Mouse (Mus musculus): ENCODE measurements around the gene Akr1c14.
"Not testable (repeated sequence)": the region's sequence is repeated elsewhere in the genome, so short reads cannot be mapped to it uniquely, and the experiment has no call there.

Gene Akr1c14

GRCm38 (mm10) chr13:4123146-4123545 lies 74.3 kb downstream of the Akr1c14 start:
- DNase-seq (ENCODE audit: low read depth): no peak

GRCm38 (mm10) chr13:4124471-4124870 lies 75.7 kb downstream of the Akr1c14 start:
- not testable (repeated sequence) for DNase-seq (ENCODE audit: low read depth)

GRCm38 (mm10) chr13:4125846-4126245 lies 77.0 kb downstream of the Akr1c14 start:
- not testable (repeated sequence) for DNase-seq (ENCODE audit: low read depth)

GRCm38 (mm10) chr13:4129100-4129499 lies 80.3 kb downstream of the Akr1c14 start:
- DNase-seq (ENCODE audit: low read depth): peak; percentile 21

GRCm38 (mm10) chr13:4131317-4131716 lies 82.5 kb downstream of the Akr1c14 start:
- DNase-seq (ENCODE audit: low read depth): no peak

GRCm38 (mm10) chr13:4131721-4132120 lies 82.9 kb downstream of the Akr1c14 start:
- no peak for DNase-seq (ENCODE audit: low read depth)

GRCm38 (mm10) chr13:4133070-4133469 lies 84.3 kb downstream of the Akr1c14 start:
- DNase-seq (ENCODE audit: low read depth): peak; percentile 20
